Mouse (Mus musculus): ENCODE data around the gene Cldn24. TPM values are rescaled to one million over a fixed set of nuclear protein-coding genes. Genes with fewer than 3 reads are reported as not detected.

Cldn24 gene
- polyA plus RNA-seq, 1 experiment from 2014 or later = not detected

DNA sequence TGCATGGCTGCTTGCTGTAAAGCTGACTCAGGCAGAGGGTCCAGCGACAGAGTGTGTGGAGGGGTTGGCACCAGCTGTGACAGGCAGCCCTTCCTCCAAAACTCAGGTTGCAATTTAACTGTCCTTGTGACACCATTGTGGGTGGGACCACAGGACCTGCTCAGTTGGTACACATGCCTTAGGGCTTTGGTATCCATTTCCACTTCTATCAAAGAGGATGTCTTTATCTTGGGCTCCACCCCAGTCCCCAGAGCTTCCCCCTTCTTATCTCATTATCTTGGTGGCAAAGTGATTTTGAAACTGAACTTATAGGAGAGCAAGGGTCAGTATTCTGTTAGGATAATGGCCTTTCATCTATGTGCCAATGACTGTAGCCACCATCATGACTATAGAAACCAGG lies 12.0 kb downstream of the Cldn24 start:
- no peak for ATAC-seq (ENCODE audit: insufficient read depth, low FRiP score, low read depth)

DNA sequence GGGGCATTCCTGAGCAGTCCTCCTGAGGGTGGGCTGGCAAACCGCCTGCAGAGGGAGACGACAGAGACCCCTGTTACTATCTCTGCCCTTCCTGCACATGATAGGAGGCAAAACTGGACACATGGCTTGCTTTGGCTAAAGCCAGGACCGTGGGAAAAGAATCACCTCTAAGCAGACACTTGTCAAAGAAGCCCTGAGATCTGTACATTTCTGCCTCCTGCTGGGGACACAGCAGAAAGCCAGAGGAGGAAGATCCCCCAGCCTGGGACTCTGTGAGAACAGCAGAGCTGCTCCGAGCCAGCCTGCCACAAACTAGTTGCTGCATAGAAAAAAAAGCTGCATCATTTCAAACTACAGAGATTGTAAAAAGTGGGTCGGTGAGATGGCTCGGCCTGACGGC lies 21.1 kb downstream of the Cldn24 start:
- H3K27me3 ChIP-seq (replicated peaks) = no peaks in the 10 kb centered on the region
- no peak overlapping the region for H3K4me3 ChIP-seq (replicated peaks)
- 83% methylated on average over 7 of the region's 7 CpGs for WGBS
- H3K36me3 ChIP-seq = peaks cover 26% of the 10 kb centered on the region
- H3K4me2 ChIP-seq = no peak overlapping the region
- no peaks in the 10 kb centered on the region for H3K9me3 ChIP-seq
- no peak overlapping the region for H3K27ac ChIP-seq
- no peaks in the 10 kb centered on the region for H3K4me1 ChIP-seq
- ATAC-seq (ENCODE audit: insufficient read depth, low FRiP score, low read depth) = no peak
- no peak overlapping the region for H3K9ac ChIP-seq

More for the DNA sequence above, 12.0 kb downstream of the Cldn24 start:
- H3K4me3 ChIP-seq (replicated peaks) = no peak overlapping the region
- no peak overlapping the region for H3K4me2 ChIP-seq
- no peaks in the 10 kb centered on the region for H3K27me3 ChIP-seq (replicated peaks)
- 0 out of 2 replicates have a peak, but pooled peaks cover 10% of the 10 kb centered on the region for H3K36me3 ChIP-seq
- no peaks in the 10 kb centered on the region for H3K9me3 ChIP-seq
- 72% methylated on average over 1 of the region's 1 CpGs for WGBS
- H3K4me1 ChIP-seq = no peaks in the 10 kb centered on the region
- H3K9ac ChIP-seq = no peak overlapping the region
- no peak overlapping the region for H3K27ac ChIP-seq

DNA sequence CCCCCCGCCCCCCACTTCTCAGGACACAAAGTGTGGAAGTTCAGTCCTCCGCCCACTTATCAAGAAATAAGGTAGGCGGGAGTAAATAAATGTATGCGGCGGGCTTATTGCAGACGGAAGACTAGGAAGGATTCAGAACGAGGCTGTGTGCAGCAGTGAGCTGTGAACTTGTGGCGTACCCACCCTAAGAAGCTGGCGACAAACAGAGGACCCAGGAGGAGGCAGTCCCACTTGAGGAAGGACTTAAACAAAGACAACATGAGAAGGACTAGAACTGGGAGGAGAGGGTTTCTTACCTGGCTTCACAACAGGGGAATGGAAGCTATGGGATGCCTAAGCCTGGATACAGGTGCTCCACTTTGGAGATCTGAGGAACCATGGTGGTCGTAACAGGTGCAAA lies 21.7 kb downstream of the Cldn24 start:
- H3K4me2 ChIP-seq = no peak overlapping the region
- 95% methylated on average over 10 of the region's 10 CpGs for WGBS
- ATAC-seq (ENCODE audit: insufficient read depth, low FRiP score, low read depth) = no peak
- H3K9ac ChIP-seq = no peak overlapping the region
- H3K9me3 ChIP-seq = no peaks in the 10 kb centered on the region
- no peaks in the 10 kb centered on the region for H3K4me1 ChIP-seq
- H3K27ac ChIP-seq = no peak overlapping the region
- no peak overlapping the region for H3K4me3 ChIP-seq (replicated peaks)
- H3K36me3 ChIP-seq = peaks cover 32% of the 10 kb centered on the region
- no peaks in the 10 kb centered on the region for H3K27me3 ChIP-seq (replicated peaks)

DNA sequence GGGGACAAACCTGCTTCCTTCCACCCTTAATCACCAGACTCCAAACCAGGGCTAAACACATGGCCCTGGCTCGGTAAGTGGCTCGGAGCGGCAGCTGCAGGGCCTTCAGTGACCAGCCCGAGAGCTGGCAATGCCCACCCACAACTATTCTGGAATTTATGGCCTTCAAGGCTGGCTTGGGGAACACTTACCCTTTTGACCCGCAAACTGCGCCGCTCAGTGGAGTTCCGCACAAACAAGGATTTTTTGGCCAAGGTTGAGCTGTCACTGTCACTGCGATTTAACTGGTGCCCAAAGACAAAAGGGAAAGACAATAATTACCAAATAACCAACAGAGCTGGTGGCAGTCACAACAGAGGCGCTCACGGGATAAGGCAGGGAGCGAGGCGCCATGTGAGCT lies 24.0 kb downstream of the Cldn24 start:
- Histone ChIP-seq H3K4me3 (replicated peaks) (no peak overlapping the region), H3K4me1 (no peaks in the 10 kb centered on the region), H3K27me3 (replicated peaks) (no peaks in the 10 kb centered on the region), H3K9ac (no peak overlapping the region), H3K4me2 (no peak overlapping the region), H3K36me3 (peaks cover 38% of the 10 kb centered on the region), H3K27ac (no peak overlapping the region), H3K9me3 (no peaks in the 10 kb centered on the region)
- ATAC-seq (ENCODE audit: insufficient read depth, low FRiP score, low read depth) = no peak
- WGBS = 82% methylated on average over 13 of the region's 13 CpGs

DNA sequence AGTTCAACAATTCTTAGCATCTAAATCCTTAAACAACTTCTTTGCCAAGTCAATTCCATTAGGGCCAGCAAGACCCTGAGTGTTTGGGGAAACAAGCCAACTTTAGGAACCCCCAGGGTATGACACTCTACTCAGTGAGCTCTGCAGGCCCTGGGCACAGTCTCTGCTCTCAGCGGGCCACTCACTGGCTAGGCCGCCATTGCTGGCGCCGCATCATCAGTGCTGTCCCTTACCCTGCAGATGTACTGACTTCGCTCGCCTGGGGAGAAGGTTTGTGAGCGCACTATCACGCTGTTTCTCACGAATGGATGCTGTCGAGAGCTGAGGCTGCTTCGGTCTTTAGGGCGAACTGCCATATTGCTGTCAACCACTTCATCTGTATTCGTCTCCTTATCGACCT lies 25.2 kb downstream of the Cldn24 start:
- Histone ChIP-seq H3K27me3 (replicated peaks) (no peaks in the 10 kb centered on the region), H3K36me3 (peaks cover 38% of the 10 kb centered on the region), H3K4me1 (peaks cover 1% of the 10 kb centered on the region; the same call in 1 of the 2 replicates), H3K9ac (no peak overlapping the region), H3K4me3 (replicated peaks) (no peak overlapping the region), H3K9me3 (no peaks in the 10 kb centered on the region), H3K4me2 (no peak overlapping the region), H3K27ac (no peak overlapping the region)
- WGBS = 90% methylated on average over 14 of the region's 14 CpGs
- ATAC-seq (ENCODE audit: insufficient read depth, low FRiP score, low read depth) = no peak

DNA sequence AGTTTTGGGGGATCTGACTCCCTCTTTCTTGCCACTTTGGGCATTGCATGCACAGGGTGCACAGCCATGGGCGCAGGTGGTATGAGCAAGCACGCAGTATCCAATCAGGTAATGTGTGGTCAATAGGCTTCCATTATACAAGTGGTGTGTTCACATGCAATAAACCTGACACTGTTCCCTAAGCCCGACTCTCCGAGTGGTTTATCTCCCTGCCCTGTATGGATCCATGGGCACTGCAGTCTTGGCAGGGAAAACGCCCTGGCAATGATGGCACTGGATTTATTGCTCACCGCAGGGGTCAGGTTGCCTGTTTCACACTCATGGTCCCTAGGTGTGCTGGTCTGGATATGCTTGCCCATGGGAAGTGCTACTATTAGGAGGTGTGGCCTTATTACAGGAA lies 26.0 kb downstream of the Cldn24 start:
- Histone ChIP-seq H3K4me3 (replicated peaks) (no peak overlapping the region), H3K4me1 (peaks cover 8% of the 10 kb centered on the region; the same call in 1 of the 2 replicates), H3K27me3 (replicated peaks) (no peaks in the 10 kb centered on the region), H3K9me3 (no peaks in the 10 kb centered on the region), H3K27ac (no peak overlapping the region), H3K4me2 (no peak overlapping the region), H3K9ac (no peak overlapping the region), H3K36me3 (peaks cover 38% of the 10 kb centered on the region)
- ATAC-seq (ENCODE audit: insufficient read depth, low FRiP score, low read depth) = no peak
- 95% methylated on average over 6 of the region's 6 CpGs for WGBS

DNA sequence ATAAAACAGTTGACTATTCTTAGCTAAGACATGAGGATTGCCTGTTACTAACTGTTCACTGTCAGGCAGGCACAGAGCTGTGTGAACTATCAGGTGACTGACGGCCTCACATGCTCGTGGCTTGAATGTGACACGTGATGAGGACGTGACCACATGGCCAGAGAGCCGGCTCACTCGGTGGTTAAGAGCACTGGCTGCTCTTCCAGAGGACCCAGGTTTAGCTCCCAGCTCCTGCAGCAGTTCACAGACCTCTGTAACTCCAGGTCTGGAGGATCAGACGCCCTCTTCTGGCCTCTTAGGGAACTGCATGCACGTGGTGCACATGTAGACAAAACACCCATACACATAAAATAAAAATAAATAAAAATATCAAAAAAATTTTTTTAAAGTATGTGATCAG lies 27.9 kb downstream of the Cldn24 start:
- 76% methylated on average over 8 of the region's 8 CpGs for WGBS
- ATAC-seq (ENCODE audit: insufficient read depth, low FRiP score, low read depth) = no peak

DNA sequence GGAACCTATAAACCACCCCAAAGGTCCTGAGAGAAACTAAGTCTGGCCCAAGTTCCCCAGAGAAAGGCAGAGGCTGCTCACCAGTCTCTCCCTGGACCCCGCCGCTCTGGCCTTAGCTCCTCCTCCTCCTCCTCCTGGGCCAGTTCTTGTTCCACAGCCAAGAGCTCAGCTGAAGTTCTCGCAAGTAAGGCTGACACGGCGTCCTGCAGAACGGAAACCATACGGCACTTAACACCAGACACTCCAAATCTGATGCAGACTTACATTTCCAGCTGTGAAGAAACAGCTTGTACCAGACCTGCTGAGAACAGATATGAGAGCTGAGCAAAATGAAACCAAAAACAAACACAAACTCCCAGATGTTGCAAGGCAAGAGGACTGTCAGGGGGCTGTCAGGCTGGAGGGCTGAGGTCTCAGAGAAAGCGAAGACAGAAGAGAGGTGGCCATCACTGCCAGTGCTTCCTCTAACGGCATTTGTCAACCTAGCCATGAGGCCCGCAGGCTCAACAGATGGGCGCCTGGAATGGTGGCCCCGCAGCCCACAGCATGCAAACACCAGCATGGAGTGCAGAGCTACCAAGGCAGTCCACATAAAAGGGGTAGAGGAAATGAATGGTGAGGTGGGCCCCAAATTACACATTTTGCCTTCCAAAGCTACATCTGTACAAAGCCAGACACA lies 30.0 kb downstream of the Cldn24 start:
- peak; percentile 70; the same call in 1 of the 2 replicates for ATAC-seq (ENCODE audit: insufficient read depth, low FRiP score, low read depth)
- no peak overlapping the region for H3K9ac ChIP-seq
- peak overlapping the region; percentile 45 for H3K4me2 ChIP-seq
- H3K27ac ChIP-seq = peak overlapping the region; percentile 83
- peak overlapping the region; percentile 21; the same call in 1 of the 2 replicates for H3K4me3 ChIP-seq (replicated peaks)
- H3K4me1 ChIP-seq = peaks cover 11% of the 10 kb centered on the region; the same call in 1 of the 2 replicates
- H3K9me3 ChIP-seq = no peaks in the 10 kb centered on the region
- H3K27me3 ChIP-seq (replicated peaks) = no peaks in the 10 kb centered on the region
- 38% methylated on average over 12 of the region's 12 CpGs for WGBS
- peaks cover 33% of the 10 kb centered on the region for H3K36me3 ChIP-seq

More for the DNA sequence above, 27.9 kb downstream of the Cldn24 start:
- H3K27ac ChIP-seq = no peak overlapping the region
- no peak overlapping the region for H3K4me3 ChIP-seq (replicated peaks)
- no peaks in the 10 kb centered on the region for H3K9me3 ChIP-seq
- no peak overlapping the region for H3K9ac ChIP-seq
- H3K36me3 ChIP-seq = peaks cover 35% of the 10 kb centered on the region
- no peaks in the 10 kb centered on the region for H3K27me3 ChIP-seq (replicated peaks)
- H3K4me1 ChIP-seq = peaks cover 11% of the 10 kb centered on the region; the same call in 1 of the 2 replicates
- no peak overlapping the region for H3K4me2 ChIP-seq

DNA sequence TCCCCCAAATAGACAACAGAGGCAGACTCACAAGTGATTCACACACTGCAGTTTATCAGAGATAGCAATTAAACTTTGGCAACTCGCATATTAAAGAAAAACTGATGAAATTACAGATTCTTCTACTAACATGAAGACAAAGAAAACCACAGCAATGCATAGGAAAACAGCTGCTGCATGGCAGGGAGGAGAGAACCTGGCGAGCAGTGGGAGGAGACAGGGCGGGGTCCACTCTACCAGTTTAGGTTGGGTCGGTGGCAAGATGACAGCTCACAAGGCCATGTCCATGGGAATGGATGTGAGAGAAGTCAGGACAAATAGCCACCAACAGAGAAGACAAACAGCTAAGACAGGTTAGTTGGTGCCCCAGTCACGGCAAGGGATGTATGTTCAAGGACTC lies 30.8 kb downstream of the Cldn24 start:
- Histone ChIP-seq H3K9me3 (no peaks in the 10 kb centered on the region), H3K36me3 (peaks cover 30% of the 10 kb centered on the region), H3K27ac (peak overlapping the region; percentile 83), H3K4me1 (peaks cover 11% of the 10 kb centered on the region; the same call in 1 of the 2 replicates), H3K27me3 (replicated peaks) (no peaks in the 10 kb centered on the region), H3K9ac (no peak overlapping the region), H3K4me2 (0 out of 2 replicates have a peak overlapping the region, but pooled peaks have one; percentile 45), H3K4me3 (replicated peaks) (no peak overlapping the region)
- WGBS = 76% methylated on average over 5 of the region's 5 CpGs
- no peak for ATAC-seq (ENCODE audit: insufficient read depth, low FRiP score, low read depth)

DNA sequence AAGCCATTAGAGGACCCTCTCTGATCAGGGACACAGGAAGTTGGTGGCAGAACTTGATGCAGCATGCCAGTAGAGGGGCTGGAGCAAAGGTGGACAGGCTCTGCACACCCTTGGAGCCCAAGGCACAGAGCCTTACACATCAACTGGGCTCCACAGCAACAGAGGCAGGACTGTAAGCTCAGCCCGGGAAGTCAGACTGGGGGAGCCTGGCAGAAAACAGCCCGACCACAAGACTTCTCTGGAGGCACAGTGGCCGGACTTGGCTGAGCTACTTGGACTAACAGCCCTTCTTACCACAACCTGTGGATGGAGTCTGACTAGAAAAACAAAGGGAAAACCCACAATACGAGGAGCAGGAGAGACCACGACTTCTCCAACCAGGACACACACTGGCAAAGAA lies 31.4 kb downstream of the Cldn24 start:
- 77% methylated on average over 5 of the region's 5 CpGs for WGBS
- Histone ChIP-seq H3K36me3 (peaks cover 24% of the 10 kb centered on the region), H3K4me1 (peaks cover 11% of the 10 kb centered on the region; the same call in 1 of the 2 replicates), H3K27ac (no peak overlapping the region), H3K9me3 (no peaks in the 10 kb centered on the region), H3K27me3 (replicated peaks) (no peaks in the 10 kb centered on the region), H3K4me3 (replicated peaks) (no peak overlapping the region), H3K9ac (no peak overlapping the region), H3K4me2 (no peak overlapping the region)
- no peak for ATAC-seq (ENCODE audit: insufficient read depth, low FRiP score, low read depth)

DNA sequence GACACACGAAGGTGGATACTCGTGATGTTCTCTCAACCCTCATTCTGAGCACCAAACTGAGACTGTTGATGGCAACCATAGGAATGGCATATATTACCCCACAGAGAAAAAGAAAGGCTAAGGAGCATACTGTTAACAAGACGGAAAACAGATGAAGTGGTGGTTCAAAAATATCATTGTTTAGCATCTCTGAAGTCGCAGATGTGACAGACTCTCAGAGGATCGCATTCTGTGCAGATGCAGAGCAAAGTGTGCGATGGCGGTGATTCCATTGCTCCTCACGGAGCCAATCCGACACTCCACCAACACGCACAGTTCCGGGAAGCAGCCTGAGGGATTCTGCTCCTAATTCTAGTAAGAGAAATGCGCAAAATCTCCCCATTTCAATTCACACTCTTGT lies 37.3 kb downstream of the Cldn24 start:
- no peak overlapping the region for H3K27ac ChIP-seq
- no peak for ATAC-seq (ENCODE audit: insufficient read depth, low FRiP score, low read depth)
- no peak overlapping the region for H3K9ac ChIP-seq
- H3K4me1 ChIP-seq = no peaks in the 10 kb centered on the region
- WGBS = 88% methylated on average over 12 of the region's 12 CpGs
- H3K9me3 ChIP-seq = no peaks in the 10 kb centered on the region
- H3K36me3 ChIP-seq = peaks cover 37% of the 10 kb centered on the region
- H3K4me3 ChIP-seq (replicated peaks) = no peak overlapping the region
- no peaks in the 10 kb centered on the region for H3K27me3 ChIP-seq (replicated peaks)
- no peak overlapping the region for H3K4me2 ChIP-seq

DNA sequence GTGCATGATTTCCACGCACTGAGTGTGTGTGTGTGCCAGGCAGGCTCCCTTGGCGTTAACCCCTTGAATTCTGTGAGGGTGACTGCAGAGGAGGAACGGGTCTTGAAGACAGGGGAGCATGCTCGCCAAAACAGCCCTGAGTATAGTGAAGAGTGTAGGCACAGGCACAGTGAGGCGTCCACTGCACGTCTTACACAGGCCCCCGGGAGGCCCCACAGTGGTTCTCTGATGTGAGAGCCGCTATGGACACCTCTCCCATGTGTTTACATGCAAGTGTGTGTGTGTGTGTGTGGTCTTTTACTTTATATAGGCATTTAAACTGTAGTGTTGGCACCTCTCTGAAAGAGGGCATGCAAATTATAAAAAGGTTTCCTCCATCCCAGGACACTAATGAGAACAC lies 44.6 kb downstream of the Cldn24 start:
- Histone ChIP-seq H3K4me1 (no peaks in the 10 kb centered on the region), H3K4me2 (no peak overlapping the region), H3K9me3 (no peaks in the 10 kb centered on the region), H3K36me3 (peaks cover 44% of the 10 kb centered on the region), H3K27ac (no peak overlapping the region), H3K4me3 (replicated peaks) (no peak overlapping the region), H3K27me3 (replicated peaks) (no peaks in the 10 kb centered on the region), H3K9ac (no peak overlapping the region)
- 84% methylated on average over 8 of the region's 8 CpGs for WGBS
- ATAC-seq (ENCODE audit: insufficient read depth, low FRiP score, low read depth) = no peak

All from stomach, embryonic 15.5 days (tissue).